In genomic region chr17:35359470-35359862, GRCm38 (mm10) we compare ENCODE assay signal across 8 mouse cellular contexts. TPM values are rescaled to one million over a fixed set of nuclear protein-coding genes. Genes with fewer than 3 reads are reported as not detected.
DNase-seq lines count a peak whose midpoint lies in the region; ATAC-seq and TF ChIP-seq lines count a peak whose summit lies in the region.

No protein-coding gene starts in this region.

- TF ChIP-seq POLR2A in liver, adult 2 months (IDR thresholded peaks at IDR 0.05; ENCODE audit: extremely low read depth, insufficient read depth, low read length): no peak

- peak overlapping the region; percentile 34; the same call in 1 of the 2 replicates for H3K9ac ChIP-seq in liver, adult 2 months (ENCODE audit: low read depth, low read length)
- peak overlapping the region; percentile 9; the same call in 1 of the 2 replicates for H3K9ac ChIP-seq in embryonic facial prominence, embryonic 15.5 days
- H3K9ac ChIP-seq in intestine, postnatal 0 days (ENCODE audit: low read depth, low read length): no peak overlapping the region
- H3K9ac ChIP-seq in neural tube, embryonic 13.5 days: peak overlapping the region; percentile 62

- H3K79me2 ChIP-seq in liver, adult 2 months (ENCODE audit: control insufficient read depth, insufficient read depth, low read length): no peaks in the 10 kb centered on the region

- H3K4me1 ChIP-seq in liver, adult 2 months (ENCODE audit: control insufficient read depth, insufficient read depth, low read length): no peaks in the 10 kb centered on the region
- peaks cover 9% of the 10 kb centered on the region for H3K4me1 ChIP-seq in embryonic facial prominence, embryonic 15.5 days
- H3K4me1 ChIP-seq in intestine, postnatal 0 days (replicated peaks; ENCODE audit: control insufficient read depth, insufficient read depth, low read length): 0 out of 2 replicates have a peak, but pooled peaks cover 3% of the 10 kb centered on the region
- H3K4me1 ChIP-seq in neural tube, embryonic 13.5 days (replicated peaks): peaks cover 9% of the 10 kb centered on the region

- no peak for ATAC-seq in embryonic facial prominence, embryonic 15.5 days (ENCODE audit: insufficient number of reproducible peaks, low FRiP score, low TSS enrichment, low read depth)
- ATAC-seq in intestine, postnatal 0 days: 0 out of 2 replicates have a peak, but pooled peaks have one; percentile 19
- ATAC-seq in neural tube, embryonic 13.5 days (ENCODE audit: low read depth): no peak
- no peak for ATAC-seq in megakaryocyte progenitor cell, adult 5-6 weeks (replicated peaks; ENCODE audit: poor library complexity)

- peak overlapping the region; percentile 69 for H3K4me2 ChIP-seq in embryonic facial prominence, embryonic 15.5 days (replicated peaks)
- peak overlapping the region; percentile 79 for H3K4me2 ChIP-seq in intestine, postnatal 0 days (replicated peaks; ENCODE audit: low read depth)
- peak overlapping the region; percentile 62 for H3K4me2 ChIP-seq in neural tube, embryonic 13.5 days

- no peaks in the 10 kb centered on the region for H3K27me3 ChIP-seq in liver, adult 2 months (ENCODE audit: control insufficient read depth, insufficient read depth, low read length)
- H3K27me3 ChIP-seq in embryonic facial prominence, embryonic 15.5 days: peaks cover 14% of the 10 kb centered on the region
- H3K27me3 ChIP-seq in intestine, postnatal 0 days (replicated peaks; ENCODE audit: control insufficient read depth, insufficient read depth, low read length): no peaks in the 10 kb centered on the region
- H3K27me3 ChIP-seq in neural tube, embryonic 13.5 days: peaks cover 31% of the 10 kb centered on the region

- H3K4me3 ChIP-seq in liver, adult 2 months (ENCODE audit: insufficient read depth, low read depth, low read length): peak overlapping the region; percentile 57; the same call in 1 of the 2 replicates
- H3K4me3 ChIP-seq in embryonic facial prominence, embryonic 15.5 days (replicated peaks): peak overlapping the region; percentile 39
- H3K4me3 ChIP-seq in intestine, postnatal 0 days (ENCODE audit: low read depth, low read length): peak overlapping the region; percentile 45
- peak overlapping the region; percentile 34 for H3K4me3 ChIP-seq in neural tube, embryonic 13.5 days

- no peak for TF ChIP-seq CTCF in liver, adult 2 months (IDR thresholded peaks at IDR 0.05; ENCODE audit: low read depth, low read length)
- TF ChIP-seq CTCF in intestine, postnatal 0 days (IDR thresholded peaks at IDR 0.05; ENCODE audit: low read depth): no peak

- 16% methylated on average over 21 of the region's 21 CpGs for WGBS in liver, adult 2 months
- 15% methylated on average over 21 of the region's 21 CpGs for WGBS in embryonic facial prominence, embryonic 15.5 days
- WGBS in intestine, postnatal 0 days: 18% methylated on average over 21 of the region's 21 CpGs
- WGBS in neural tube, embryonic 13.5 days: 17% methylated on average over 21 of the region's 21 CpGs

- DNase-seq in liver, adult 2 months (ENCODE audit: extremely low read depth, low read depth, low spot score): no peak
- DNase-seq in liver: no peak
- no peak for DNase-seq in spleen, adult 18-20 months
- DNase-seq in kidney, postnatal 25 days: no peak

- no peak overlapping the region for H3K27ac ChIP-seq in liver, adult 2 months (replicated peaks; ENCODE audit: insufficient read depth, low read depth, low read length)
- H3K27ac ChIP-seq in embryonic facial prominence, embryonic 15.5 days (replicated peaks): no peak overlapping the region
- H3K27ac ChIP-seq in intestine, postnatal 0 days (ENCODE audit: low read depth, low read length): no peak overlapping the region
- no peak overlapping the region for H3K27ac ChIP-seq in neural tube, embryonic 13.5 days (replicated peaks)

- H3K9me3 ChIP-seq in embryonic facial prominence, embryonic 15.5 days (replicated peaks): 0 out of 2 replicates have a peak, but pooled peaks cover 7% of the 10 kb centered on the region
- 0 out of 2 replicates have a peak, but pooled peaks cover 5% of the 10 kb centered on the region for H3K9me3 ChIP-seq in intestine, postnatal 0 days (ENCODE audit: control insufficient read depth)
- peaks cover 6% of the 10 kb centered on the region; the same call in 1 of the 2 replicates for H3K9me3 ChIP-seq in neural tube, embryonic 13.5 days

- H3K36me3 ChIP-seq in liver, adult 2 months (ENCODE audit: control insufficient read depth, insufficient read depth, low read length): no peaks in the 10 kb centered on the region
- no peaks in the 10 kb centered on the region for H3K36me3 ChIP-seq in embryonic facial prominence, embryonic 15.5 days
- no peaks in the 10 kb centered on the region for H3K36me3 ChIP-seq in intestine, postnatal 0 days (ENCODE audit: control insufficient read depth, insufficient read depth)
- no peaks in the 10 kb centered on the region for H3K36me3 ChIP-seq in neural tube, embryonic 13.5 days

RNA-seq across cellular contexts. Expression of gene H2-Q2, which starts 17.4 kb away (rescaled TPM):
- 0.81 and 1.2 TPM in 2 replicates for total RNA-seq in liver, adult 2 months (2014; rRNA removed)
- polyA plus RNA-seq in liver, adult 2 months (2012; rRNA removed): 0.37 and 0.75 TPM in 2 replicates
- 0.47 TPM in 1 of 2 replicates, not detected in the other for polyA plus RNA-seq in embryonic facial prominence, embryonic 15.5 days (2015; fragmentation: Nextera tagmentation; extraction: Ambion mirVana)
- 693 and 712 TPM in 2 replicates for polyA plus RNA-seq in intestine, postnatal 0 days (2015; fragmentation: Nextera tagmentation; extraction: Ambion mirVana)
- polyA plus RNA-seq in neural tube, embryonic 13.5 days (2015; fragmentation: Nextera tagmentation; extraction: Ambion mirVana): 0.50 and 0.60 TPM in 2 replicates
- total RNA-seq in megakaryocyte progenitor cell, adult 5-6 weeks (2015): not detected in 2 replicates
- total RNA-seq in megakaryocyte progenitor cell, adult 5-6 weeks (2017): not detected in 2 replicates

RNA-seq across cellular contexts. Expression of gene H2-Q4, which starts 20.0 kb away (rescaled TPM):
- 31.5 and 32.7 TPM in 2 replicates for total RNA-seq in liver, adult 2 months (2014; rRNA removed)
- 36.2 and 61.8 TPM in 2 replicates for polyA plus RNA-seq in liver, adult 2 months (2012; rRNA removed)
- polyA plus RNA-seq in embryonic facial prominence, embryonic 15.5 days (2015; fragmentation: Nextera tagmentation; extraction: Ambion mirVana): 2.4 and 2.7 TPM in 2 replicates
- 11.9 and 14.0 TPM in 2 replicates for polyA plus RNA-seq in intestine, postnatal 0 days (2015; fragmentation: Nextera tagmentation; extraction: Ambion mirVana)
- 1.0 and 1.4 TPM in 2 replicates for polyA plus RNA-seq in neural tube, embryonic 13.5 days (2015; fragmentation: Nextera tagmentation; extraction: Ambion mirVana)
- 10.6 and 18.1 TPM in 2 replicates for total RNA-seq in megakaryocyte progenitor cell, adult 5-6 weeks (2015)
- 24.4 and 31.4 TPM in 2 replicates for total RNA-seq in megakaryocyte progenitor cell, adult 5-6 weeks (2017)

RNA-seq across cellular contexts. Expression of gene H2-Q1, which starts 39.3 kb away (rescaled TPM):
- total RNA-seq in liver, adult 2 months (2014; rRNA removed): 9.1 and 11.1 TPM in 2 replicates
- polyA plus RNA-seq in liver, adult 2 months (2012; rRNA removed): 4.4 and 5.5 TPM in 2 replicates
- not detected in 2 replicates for polyA plus RNA-seq in embryonic facial prominence, embryonic 15.5 days (2015; fragmentation: Nextera tagmentation; extraction: Ambion mirVana)
- polyA plus RNA-seq in intestine, postnatal 0 days (2015; fragmentation: Nextera tagmentation; extraction: Ambion mirVana): 56.2 and 60.6 TPM in 2 replicates
- polyA plus RNA-seq in neural tube, embryonic 13.5 days (2015; fragmentation: Nextera tagmentation; extraction: Ambion mirVana): 0.22 TPM in 1 of 2 replicates, not detected in the other
- not detected in 2 replicates for total RNA-seq in megakaryocyte progenitor cell, adult 5-6 weeks (2015)
- total RNA-seq in megakaryocyte progenitor cell, adult 5-6 weeks (2017): not detected in 2 replicates

Comparison
In these comparisons a context has a peak if more than half of its experiments do, and no peak if none do; other contexts are left out.
1. RNA of gene H2-Q2, which starts 17.4 kb away (polyA plus RNA-seq): 693 to 712 TPM in intestine, postnatal 0 days; 0.37 to 0.75 TPM in liver, adult 2 months, 0.50 to 0.60 TPM in neural tube, embryonic 13.5 days and 0.47 TPM in embryonic facial prominence, embryonic 15.5 days; every median in the first group is over 100 times any median in the second.
2. Peak in every context shown above with its lines, with median percentiles within 50 percentile points of each other: H3K4me3 ChIP-seq and H3K4me2 ChIP-seq.